Mouse (Mus musculus) neural tube, embryonic 10.5 days (tissue): ENCODE measurements around the gene Ppcdc.

Source experiments
- DNase-seq: peaks from one replicate; pipeline ENCODE4 v3.0.0-alpha.2; 2017; ENCODE audit warnings: low spot score; ENCODE audit errors: extremely low spot score

Gene Ppcdc

GRCm38 (mm10) chr9:57360999-57361398 lies 78.9 kb downstream of the Ppcdc start:
- no peak for DNase-seq

- DNase-seq = no peak
These were observed 85.3 kb downstream of the Ppcdc start for GRCm38 (mm10) chr9:57354377-57355183.

- no peak for DNase-seq
These were observed 88.6 kb downstream of the Ppcdc start for GRCm38 (mm10) chr9:57351277-57351676.

- no peak for DNase-seq
These were observed 94.0 kb downstream of the Ppcdc start for GRCm38 (mm10) chr9:57345902-57346301.

- no peak for DNase-seq
These were observed 96.2 kb downstream of the Ppcdc start for GRCm38 (mm10) chr9:57343752-57344151.

- DNase-seq = no peak
These were observed 96.9 kb downstream of the Ppcdc start for GRCm38 (mm10) chr9:57342906-57343474.

- DNase-seq = no peak
These were observed 97.7 kb downstream of the Ppcdc start for GRCm38 (mm10) chr9:57342186-57342585.

GRCm38 (mm10) chr9:57340361-57340760 lies 99.6 kb downstream of the Ppcdc start:
- no peak for DNase-seq

- no peak for DNase-seq
These were observed 100.2 kb downstream of the Ppcdc start for GRCm38 (mm10) chr9:57339577-57340210.

- DNase-seq = no peak
These were observed 101.2 kb downstream of the Ppcdc start for GRCm38 (mm10) chr9:57338706-57339105.
